Mouse (Mus musculus) heart, embryonic 14.5 days (tissue): ENCODE results near the gene Qpctl. TPM values are rescaled to one million over a fixed set of nuclear protein-coding genes. Genes with fewer than 3 reads are reported as not detected.
A peak's percentile ranks its signal among the peaks of the same experiment; 100 is the strongest.

Source experiments
- ATAC-seq: fragments of 200-750 bp; cut with Nextera tagmentation; 2 replicates; pipeline ENCODE4 v1.8.0; 2017; ENCODE audit warnings: low read depth, moderate TSS enrichment; ENCODE audit not compliant: insufficient number of reproducible peaks, insufficient read depth, low FRiP score
- H3K27ac ChIP-seq, 2 experiments: fragments of 200-500 bp in 1 of 2; fragments of 300-500 bp in 1 of 2; sonication (generic) in 1 of 2; replicated peaks in 1 of 2; 2 replicates each; pipeline ENCODE4 v1.5.1; 2012 to 2014; ENCODE audit warnings: low read depth in 2 of 2, low read length in 2 of 2, control low read depth in 1 of 2, mild to moderate bottlenecking in 1 of 2, mixed read lengths in 1 of 2; ENCODE audit not compliant: control insufficient read depth in 1 of 2, insufficient read depth in 1 of 2
- H3K27me3 ChIP-seq: fragments of 300-500 bp; sonication (generic); 2 replicates; pipeline ENCODE4 v1.6.1; 2014; ENCODE audit warnings: mild to moderate bottlenecking, low read length, control low read depth; ENCODE audit not compliant: control insufficient read depth, insufficient read depth
- H3K36me3 ChIP-seq: fragments of 300-500 bp; sonication (generic); 2 replicates; pipeline ENCODE4 v1.6.1; 2014; ENCODE audit warnings: mild to moderate bottlenecking, control low read depth, low read length, mixed read lengths; ENCODE audit not compliant: control insufficient read depth, insufficient read depth
- H3K4me1 ChIP-seq, 2 experiments: fragments of 200-500 bp in 1 of 2; fragments of 300-500 bp in 1 of 2; sonication (generic) in 1 of 2; 2 replicates each; pipeline ENCODE4 v1.6.1; 2012 to 2014; ENCODE audit warnings: low read length in 2 of 2, control low read depth in 1 of 2, mixed read lengths in 1 of 2; ENCODE audit not compliant: control insufficient read depth in 2 of 2, insufficient read depth in 2 of 2
- H3K4me2 ChIP-seq: fragments of 300-500 bp; sonication (generic); 2 replicates; pipeline ENCODE4 v1.6.1; 2014; ENCODE audit warnings: mild to moderate bottlenecking, low read length
- H3K4me3 ChIP-seq, 2 experiments: fragments of 200-500 bp in 1 of 2; fragments of 300-500 bp in 1 of 2; sonication (generic) in 1 of 2; 2 replicates each; pipeline ENCODE4 v1.5.1; 2012 to 2014; ENCODE audit warnings: low read length in 2 of 2, mild to moderate bottlenecking in 2 of 2, control low read depth in 1 of 2, low read depth in 1 of 2, moderate library complexity in 1 of 2; ENCODE audit not compliant: control insufficient read depth in 1 of 2, insufficient read depth in 1 of 2
- H3K9ac ChIP-seq: fragments of 300-500 bp; sonication (generic); 2 replicates; pipeline ENCODE4 v1.6.1; 2014; ENCODE audit warnings: mild to moderate bottlenecking, low read length
- H3K9me3 ChIP-seq: fragments of 300-500 bp; sonication (generic); 2 replicates; pipeline ENCODE4 v1.6.1; 2016; ENCODE audit warnings: low read length, control low read depth; ENCODE audit not compliant: control insufficient read depth
- WGBS: fragments of 180-500 bp; shearing (Covaris S2); extraction: QIAGEN DNeasy Blood & Tissue Kit; methylation state at CpG from one replicate; pipeline ENCODE4 v1.1.7; 2014; 5-methylcytosine and 5-hydroxymethylcytosine counted together
- polyA plus RNA-seq: library from polyadenylated mRNA; unstranded; fragments of >200 nt; fragmentation: Nextera tagmentation; extraction: Ambion mirVana; gene quantifications from 2 replicates; pipeline ENCODE4 v1.2.1, GENCODE M21; 2014

Qpctl gene
- polyA plus RNA-seq, 1 experiment from 2014 or later: 7.0 TPM

- 4% methylated on average over 17 of the region's 17 CpGs for WGBS
- peak overlapping the region; percentile 74 to 79 for H3K27ac ChIP-seq
- H3K9me3 ChIP-seq: no peaks in the 10 kb centered on the region
- peaks cover 34 to 45% of the 10 kb centered on the region in 2 experiments for H3K4me1 ChIP-seq
- peak overlapping the region; percentile 26; the same call in 1 of the 2 replicates for H3K9ac ChIP-seq
- H3K4me2 ChIP-seq: peak overlapping the region; percentile 52
- ATAC-seq: no peak
- peaks cover 26% of the 10 kb centered on the region for H3K27me3 ChIP-seq
- peak overlapping the region; percentile 21 to 27; a peak in 3 of 4 replicates for H3K4me3 ChIP-seq
- H3K36me3 ChIP-seq: no peaks in the 10 kb centered on the region
Observed at GRCm38 (mm10) chr7:19172874-19173273, 23.8 kb upstream of the Qpctl start.

- Histone ChIP-seq H3K9me3 (no peaks in the 10 kb centered on the region), H3K36me3 (no peaks in the 10 kb centered on the region), H3K9ac (peak overlapping the region; percentile 50; the same call in 1 of the 2 replicates), H3K4me2 (no peak overlapping the region), H3K4me3 (no peak overlapping the region), H3K27ac (peak overlapping the region; percentile 74 to 79), H3K27me3 (peaks cover 16% of the 10 kb centered on the region), H3K4me1 (peaks cover 34 to 45% of the 10 kb centered on the region in 2 experiments)
- ATAC-seq: no peak
- WGBS: 14% methylated on average over 8 of the region's 8 CpGs
Observed at GRCm38 (mm10) chr7:19171831-19172230, 22.7 kb upstream of the Qpctl start.

GRCm38 (mm10) chr7:19170142-19170541, 21.1 kb upstream of the Qpctl start:
- no peak overlapping the region for H3K4me3 ChIP-seq
- peak overlapping the region; percentile 48 for H3K4me2 ChIP-seq
- peaks cover 39 to 49% of the 10 kb centered on the region in 2 experiments for H3K4me1 ChIP-seq
- 5% methylated on average over 8 of the region's 8 CpGs for WGBS
- peak; percentile 87 for ATAC-seq
- no peaks in the 10 kb centered on the region for H3K36me3 ChIP-seq
- no peaks in the 10 kb centered on the region for H3K27me3 ChIP-seq
- H3K9me3 ChIP-seq: no peaks in the 10 kb centered on the region
- H3K27ac ChIP-seq: peak overlapping the region; percentile 96 to 99
- peak overlapping the region; percentile 58 for H3K9ac ChIP-seq

- H3K9me3 ChIP-seq: no peaks in the 10 kb centered on the region
- H3K4me2 ChIP-seq: peak overlapping the region; percentile 48
- no peak overlapping the region for H3K9ac ChIP-seq
- ATAC-seq: no peak
- WGBS: 58% methylated on average over 10 of the region's 10 CpGs
- H3K27ac ChIP-seq: peak overlapping the region; percentile 96 to 99
- peaks cover 45 to 55% of the 10 kb centered on the region in 2 experiments for H3K4me1 ChIP-seq
- H3K36me3 ChIP-seq: no peaks in the 10 kb centered on the region
- H3K4me3 ChIP-seq: no peak overlapping the region
- H3K27me3 ChIP-seq: no peaks in the 10 kb centered on the region
Observed at GRCm38 (mm10) chr7:19169506-19169905, 20.4 kb upstream of the Qpctl start.

GRCm38 (mm10) chr7:19166990-19167389, 17.9 kb upstream of the Qpctl start:
- no peak overlapping the region for H3K9ac ChIP-seq
- H3K4me2 ChIP-seq: no peak overlapping the region
- 86% methylated on average over 3 of the region's 3 CpGs for WGBS
- no peak for ATAC-seq
- no peaks in the 10 kb centered on the region for H3K27me3 ChIP-seq
- peaks cover 44 to 54% of the 10 kb centered on the region in 2 experiments for H3K4me1 ChIP-seq
- no peak overlapping the region for H3K4me3 ChIP-seq
- peak overlapping the region; percentile 54 to 93; a peak in 3 of 4 replicates for H3K27ac ChIP-seq
- peaks cover 8% of the 10 kb centered on the region for H3K36me3 ChIP-seq
- no peaks in the 10 kb centered on the region for H3K9me3 ChIP-seq

- Histone ChIP-seq H3K27ac (peak within 1 kb of the TSS; percentile 93 to 96), H3K36me3 (peaks cover 11% of the 10 kb centered on the region), H3K4me1 (peaks cover 39 to 46% of the 10 kb centered on the region in 2 experiments), H3K4me3 (peak within 1 kb of the TSS; percentile 30 to 39), H3K9me3 (no peaks in the 10 kb centered on the region), H3K9ac (peak within 1 kb of the TSS; percentile 70), H3K4me2 (peak within 1 kb of the TSS; percentile 64), H3K27me3 (no peaks in the 10 kb centered on the region)
- peak; percentile 77 for ATAC-seq
- WGBS: 7% methylated on average over 14 of the region's 14 CpGs
Observed at GRCm38 (mm10) chr7:19165656-19166423, 16.7 kb upstream of the Qpctl start, which contains the start of gene Gipr. TSS of gene Gipr (minus strand) at chr7:19166127.

- Histone ChIP-seq H3K36me3 (peaks cover 11% of the 10 kb centered on the region), H3K27ac (peak overlapping the region in 1 of 2 experiments; percentile 93; a peak in 1 of 4 replicates), H3K4me1 (peaks cover 31 to 45% of the 10 kb centered on the region in 2 experiments), H3K27me3 (peaks cover under 1% of the 10 kb centered on the region; the same call in 1 of the 2 replicates), H3K4me2 (peak overlapping the region; percentile 64), H3K4me3 (peak overlapping the region; percentile 19 to 30), H3K9ac (peak overlapping the region; percentile 70), H3K9me3 (no peaks in the 10 kb centered on the region)
- WGBS: 1% methylated on average over 13 of the region's 13 CpGs
- ATAC-seq: peak; percentile 41; the same call in 1 of the 2 replicates
Observed at GRCm38 (mm10) chr7:19164978-19165377, 15.9 kb upstream of the Qpctl start.
